Mouse (Mus musculus): ENCODE data around the gene Cacng7.

Gene Cacng7

GRCm38 (mm10) chr7:3302556-3303275 is 30.0 kb upstream of the Cacng7 start:
- DNase-seq (ENCODE audit: low read depth, low spot score), result peak; percentile 79

- DNase-seq (ENCODE audit: low read depth, low spot score), result peak; percentile 89
Measured at GRCm38 (mm10) chr7:3303276-3303781, 29.4 kb upstream of the Cacng7 start.

- no peak for DNase-seq (ENCODE audit: low read depth, low spot score)
Measured at GRCm38 (mm10) chr7:3303789-3304188, 29.0 kb upstream of the Cacng7 start.

GRCm38 (mm10) chr7:3304298-3304697 is 28.5 kb upstream of the Cacng7 start:
- DNase-seq (ENCODE audit: low read depth, low spot score), result no peak

GRCm38 (mm10) chr7:3306400-3306799 is 26.4 kb upstream of the Cacng7 start:
- no peak for DNase-seq (ENCODE audit: low read depth, low spot score)

GRCm38 (mm10) chr7:3308646-3309045 is 24.1 kb upstream of the Cacng7 start:
- DNase-seq (ENCODE audit: low read depth, low spot score), result no peak

DNA sequence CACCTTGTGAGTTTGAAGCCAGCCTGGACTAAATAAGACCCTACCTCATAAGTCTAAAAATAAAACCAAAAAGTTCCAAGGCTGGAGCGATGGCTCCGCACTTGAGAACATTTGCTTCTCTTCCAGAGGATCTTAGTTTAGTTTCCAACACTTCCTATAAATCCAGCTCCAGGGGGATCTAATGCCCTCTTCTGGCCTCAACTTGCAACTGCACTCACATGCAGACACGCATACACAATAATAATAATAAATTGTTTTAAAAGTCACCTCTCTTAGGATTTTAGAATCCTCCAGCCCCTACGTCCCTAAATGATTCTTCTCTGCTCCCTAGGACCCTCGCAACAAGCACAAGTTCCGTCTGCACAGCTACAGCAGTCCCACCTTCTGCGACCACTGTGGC is 22.5 kb upstream of the Cacng7 start:
- DNase-seq (ENCODE audit: low read depth, low spot score), result no peak

DNA sequence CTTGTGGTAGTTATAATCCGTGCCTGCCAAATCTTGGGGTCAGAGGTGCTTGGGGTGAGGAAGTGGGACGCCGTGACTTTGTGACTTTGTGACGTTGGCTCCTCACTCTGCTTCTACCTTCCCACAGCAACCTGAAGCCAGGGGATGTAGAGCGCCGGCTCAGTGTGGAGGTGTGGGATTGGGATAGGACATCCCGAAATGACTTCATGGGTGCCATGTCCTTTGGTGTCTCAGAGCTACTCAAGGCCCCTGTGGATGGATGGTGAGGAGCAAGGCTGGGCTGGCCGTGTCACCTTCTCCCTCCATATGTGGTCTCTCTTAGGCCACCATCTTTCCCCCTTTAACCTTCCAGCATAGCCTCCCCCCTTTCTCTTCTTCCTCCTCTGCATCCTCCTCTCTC is 19.2 kb upstream of the Cacng7 start:
- DNase-seq (ENCODE audit: low read depth, low spot score), result no peak

DNA sequence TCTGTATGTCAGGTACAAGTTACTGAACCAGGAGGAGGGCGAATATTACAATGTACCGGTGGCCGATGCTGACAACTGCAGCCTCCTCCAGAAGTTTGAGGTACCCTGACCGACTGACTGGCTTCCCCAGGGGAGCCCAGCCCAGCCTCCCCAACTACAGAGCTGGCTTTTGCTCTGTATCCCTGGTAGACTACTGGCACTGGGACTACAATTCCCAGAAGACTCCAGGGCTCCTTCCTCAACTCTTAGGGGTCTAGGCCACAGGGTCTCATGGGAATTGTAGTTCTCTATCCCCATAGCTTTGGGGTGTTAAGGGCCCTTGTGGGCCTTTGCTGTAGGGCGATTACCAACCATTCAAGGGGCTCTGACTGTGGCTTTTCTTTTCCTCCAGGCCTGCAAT is 18.6 kb upstream of the Cacng7 start:
- no peak for DNase-seq (ENCODE audit: low read depth, low spot score)

GRCm38 (mm10) chr7:3317704-3318103 is 15.1 kb upstream of the Cacng7 start:
- no peak for DNase-seq (ENCODE audit: low read depth, low spot score)

DNA sequence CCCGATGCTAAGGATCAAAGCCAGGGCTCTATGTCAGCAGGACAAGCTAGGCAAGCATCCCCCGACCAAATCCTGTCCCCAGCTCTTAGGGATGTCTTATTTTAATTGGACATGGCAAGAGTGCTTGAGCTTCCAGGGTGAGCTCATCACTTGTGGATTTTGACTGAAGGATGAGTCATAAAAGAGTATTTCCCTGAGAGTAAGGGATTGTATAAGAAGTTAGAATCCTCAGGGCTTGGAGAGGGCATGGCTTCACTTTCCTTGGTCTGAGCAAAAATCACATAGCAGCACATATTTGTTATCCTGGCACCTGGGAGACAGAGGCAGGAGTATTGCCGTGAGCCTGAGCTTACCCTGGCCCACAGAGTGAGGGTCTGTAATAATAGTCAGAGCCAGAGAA is 11.9 kb upstream of the Cacng7 start:
- no peak for DNase-seq (ENCODE audit: low read depth, low spot score)

- no peak for DNase-seq (ENCODE audit: low read depth, low spot score)
Measured at GRCm38 (mm10) chr7:3323826-3324225, 8.9 kb upstream of the Cacng7 start.

DNA sequence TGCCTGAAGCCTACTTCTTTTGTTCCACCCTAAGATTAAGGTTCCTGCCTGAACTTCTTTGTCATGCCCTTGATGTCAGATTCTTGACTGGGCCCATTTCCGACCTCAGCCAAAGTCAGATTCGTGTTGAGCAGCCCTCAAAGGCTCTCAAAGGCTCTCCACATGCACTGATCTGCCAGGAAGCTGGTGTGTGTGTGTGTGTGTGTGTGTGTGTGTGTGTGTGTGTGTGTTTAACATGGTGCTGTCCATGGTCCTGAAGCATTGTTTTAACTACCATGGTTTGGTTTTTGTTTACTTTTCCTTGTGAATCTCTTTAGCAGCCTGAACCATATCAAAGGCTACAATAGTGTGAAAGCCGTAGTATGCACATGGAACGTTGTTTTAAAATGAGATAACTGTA is 4.8 kb upstream of the Cacng7 start:
- peak; percentile 46 for DNase-seq (ENCODE audit: low read depth, low spot score)

DNA sequence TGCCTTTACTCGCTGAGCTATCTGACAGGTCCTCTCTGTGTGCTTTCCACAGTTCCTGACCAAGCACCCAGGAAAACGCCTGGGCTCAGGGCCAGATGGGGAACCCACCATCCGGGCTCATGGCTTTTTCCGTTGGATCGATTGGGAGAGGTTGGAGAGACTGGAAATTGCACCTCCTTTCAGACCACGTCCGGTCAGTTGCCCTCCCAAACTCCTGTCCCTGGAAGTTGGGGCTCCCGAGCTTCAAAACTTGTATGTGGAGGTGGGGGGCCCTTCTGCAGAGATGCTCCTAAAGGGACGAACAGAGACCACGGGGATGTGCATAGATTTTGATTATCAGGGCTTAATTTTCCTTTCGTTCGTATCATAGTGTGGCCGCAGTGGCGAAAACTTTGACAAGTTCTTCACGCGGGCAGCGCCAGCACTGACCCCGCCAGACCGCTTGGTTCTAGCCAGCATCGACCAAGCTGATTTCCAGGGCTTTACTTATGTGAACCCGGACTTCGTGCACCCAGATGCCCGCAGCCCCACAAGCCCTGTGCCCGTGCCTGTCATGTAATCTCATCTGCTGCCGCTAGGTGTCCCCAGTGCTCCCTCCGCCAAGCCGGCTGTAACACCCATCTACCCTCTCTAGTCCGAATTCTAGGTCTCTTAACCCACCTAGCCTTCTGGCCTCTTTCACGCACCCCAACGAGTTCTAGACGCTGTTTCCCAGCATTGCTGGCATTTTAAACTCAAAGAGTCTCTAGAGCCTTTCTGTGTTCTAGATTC is 2.8 kb upstream of the Cacng7 start:
- DNase-seq (ENCODE audit: low read depth, low spot score), result peak; percentile 77

DNA sequence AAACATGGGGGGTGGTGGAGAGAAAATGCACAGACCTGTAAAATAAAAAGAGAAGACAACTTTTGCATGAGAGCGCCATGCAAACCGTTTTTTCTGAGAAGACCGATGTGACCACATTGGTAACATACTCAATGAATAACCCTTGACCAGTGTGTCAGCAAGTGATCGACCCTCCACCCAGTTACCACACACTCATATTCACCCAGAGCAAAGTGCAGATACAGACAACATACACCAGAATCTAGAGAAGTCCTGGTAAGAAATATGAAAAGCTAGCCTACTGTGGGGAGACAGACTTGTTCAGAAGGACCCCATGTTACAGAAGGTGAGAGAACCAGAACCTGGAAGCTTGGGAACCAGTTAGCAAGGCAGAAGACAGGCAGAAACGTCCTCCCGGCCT is 1.6 kb upstream of the Cacng7 start:
- no peak for DNase-seq (ENCODE audit: low read depth, low spot score)

DNA sequence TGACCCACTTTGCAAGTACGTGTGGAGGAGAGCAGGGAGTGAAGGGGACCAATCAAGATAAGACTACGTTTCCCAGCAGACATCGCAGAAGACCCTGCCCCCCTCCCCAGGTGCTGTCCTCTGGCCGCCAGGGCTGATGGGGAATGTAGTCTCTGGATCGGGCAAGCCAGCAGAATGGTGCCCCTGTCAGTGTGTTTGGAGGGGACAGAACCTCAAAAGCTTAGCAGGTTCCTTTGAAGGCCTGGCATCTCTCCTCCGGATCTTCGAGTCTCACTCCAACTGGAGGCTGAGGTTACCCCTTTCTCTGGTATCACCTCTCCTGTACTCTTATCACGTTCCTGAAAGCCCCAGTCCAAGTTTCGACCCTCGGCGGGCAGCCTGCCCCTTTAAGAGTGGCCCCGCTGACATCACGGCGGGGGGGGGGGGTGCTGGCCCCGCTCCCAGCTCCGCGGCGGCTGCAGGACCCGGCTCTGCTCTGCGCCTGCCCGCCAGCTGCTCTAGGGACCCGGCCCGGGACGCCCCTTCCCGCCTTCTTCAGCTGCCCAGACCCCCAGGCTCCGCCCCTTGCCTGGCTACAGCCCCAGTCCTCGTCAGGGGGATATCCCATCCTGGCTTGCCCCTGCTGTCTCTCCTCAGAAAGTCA is 1.1 kb upstream of the Cacng7 start:
- peak; percentile 83 for DNase-seq (ENCODE audit: low read depth, low spot score)

DNA sequence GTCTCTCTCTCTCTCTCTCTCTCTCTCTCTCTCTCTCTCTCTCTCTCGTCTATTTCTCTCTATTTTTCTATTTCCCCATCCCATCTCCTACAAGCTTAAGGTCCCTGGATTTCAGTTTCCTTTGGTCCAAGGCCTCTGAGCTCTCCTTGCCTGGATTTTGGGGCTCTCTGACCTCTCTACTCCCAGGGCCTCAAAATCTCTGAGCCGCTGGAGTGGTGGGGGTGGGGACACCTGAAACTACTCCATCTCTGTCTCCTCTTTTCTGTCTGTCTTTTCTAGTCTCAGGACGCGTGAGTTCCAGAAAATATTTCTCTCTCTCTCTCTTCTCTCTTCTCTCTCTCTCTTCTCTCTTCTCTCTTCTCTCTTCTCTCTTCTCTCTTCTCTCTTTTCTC is 535 bp upstream of the Cacng7 start:
- DNase-seq (ENCODE audit: low read depth, low spot score), result no peak

GRCm38 (mm10) chr7:3333542-3333941 is 787 bp downstream of the Cacng7 start:
- DNase-seq (ENCODE audit: low read depth, low spot score), result no peak

DNA sequence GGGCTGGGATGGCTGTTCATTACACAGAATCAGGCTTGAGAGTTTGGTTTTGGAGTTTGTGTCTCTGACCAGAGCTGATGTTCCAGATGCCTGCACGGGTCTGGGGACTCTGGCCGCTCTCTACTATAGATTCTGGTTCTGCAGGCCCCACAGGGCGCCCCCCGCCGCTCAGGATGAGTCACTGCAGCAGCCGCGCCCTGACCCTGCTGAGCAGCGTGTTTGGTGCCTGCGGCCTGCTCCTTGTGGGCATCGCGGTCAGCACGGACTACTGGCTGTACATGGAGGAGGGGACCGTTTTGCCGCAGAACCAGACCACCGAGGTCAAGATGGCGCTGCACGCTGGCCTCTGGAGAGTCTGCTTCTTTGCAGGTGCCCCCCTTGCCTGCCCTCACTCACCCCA is 3.7 kb downstream of the Cacng7 start:
- no peak for DNase-seq (ENCODE audit: low read depth, low spot score)

DNA sequence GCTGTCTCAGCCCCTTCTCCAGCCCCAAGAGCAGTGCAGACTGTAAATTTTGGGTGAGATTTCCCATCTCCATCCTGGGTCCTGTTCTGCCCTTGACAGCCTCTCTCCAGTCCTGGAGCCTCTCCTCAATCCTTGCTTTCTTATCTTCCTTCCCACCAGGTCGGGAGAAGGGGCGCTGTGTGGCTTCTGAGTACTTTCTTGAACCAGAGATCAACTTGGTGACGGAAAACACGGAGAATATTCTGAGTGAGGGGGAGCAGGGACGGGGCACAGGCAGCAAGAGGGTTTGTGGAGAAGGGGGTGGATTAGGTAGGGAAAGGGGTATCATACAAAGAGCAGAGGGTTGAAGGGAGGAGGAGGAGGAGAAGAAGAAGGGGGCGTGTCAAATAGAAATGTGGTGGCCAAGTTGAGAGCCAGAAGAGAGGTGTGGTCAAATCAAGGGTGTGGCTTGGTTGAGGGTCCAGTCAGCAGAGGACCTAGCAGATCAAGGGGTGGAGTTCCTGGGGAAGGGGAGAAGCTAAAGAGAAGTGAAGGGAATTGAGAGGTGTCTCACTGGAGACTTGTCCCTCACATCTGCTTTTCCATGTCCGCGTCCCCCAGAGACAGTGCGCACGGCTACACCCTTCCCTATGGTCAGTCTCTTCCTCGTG is 5.7 kb downstream of the Cacng7 start:
- DNase-seq (ENCODE audit: low read depth, low spot score), result peak; percentile 79

DNA sequence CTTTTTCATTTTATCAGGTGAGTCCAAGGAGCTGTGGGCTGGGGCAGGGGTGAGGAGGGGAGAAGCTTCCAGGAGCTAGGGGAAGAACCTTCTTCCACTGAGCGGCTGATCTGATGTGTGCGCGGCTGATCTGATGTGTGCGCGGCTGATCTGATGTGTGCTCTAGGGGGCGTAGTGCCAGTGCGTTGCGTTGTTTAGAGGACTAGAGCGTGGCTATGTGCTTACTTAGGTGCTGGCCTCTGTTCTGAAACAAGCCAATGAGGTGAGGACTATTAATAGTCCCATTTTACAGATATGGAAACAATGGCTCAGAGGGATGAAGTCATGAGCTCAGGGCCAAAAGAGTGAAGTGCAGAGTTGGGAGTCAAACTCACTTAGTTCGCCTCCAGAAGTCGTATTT is 6.3 kb downstream of the Cacng7 start:
- DNase-seq (ENCODE audit: low read depth, low spot score), result peak; percentile 59

GRCm38 (mm10) chr7:3343861-3344260 is 11.1 kb downstream of the Cacng7 start:
- no peak for DNase-seq (ENCODE audit: low read depth, low spot score)

All from ES-CJ7 (cell line).